In genomic region chr4:62364299-62364698, GRCm38 (mm10) we compare ENCODE assay signal across 11 mouse cellular contexts.
"Had no signal": no experiment of that assay in that cellular context is flagged by ENCODE, and none has a peak within 500 bp of the region (broad histone marks: within the 10 kb centered on the region; RNA-seq: fewer than 3 reads in every experiment).

No protein-coding gene starts in this region.

- DNase-seq: kidney, adult 18-20 months; kidney, postnatal 14 days; lung, postnatal 36 days; right cerebral cortex, postnatal 14 days; thymus, postnatal 14 days had no signal

- H3K27ac ChIP-seq: hindbrain, embryonic 15.5 days; kidney, embryonic 15.5 days; limb, embryonic 12.5 days; liver, embryonic 14.5 days; lung, embryonic 15.5 days; midbrain, embryonic 13.5 days had no signal

- H3K9ac ChIP-seq: hindbrain, embryonic 15.5 days; kidney, embryonic 15.5 days; limb, embryonic 12.5 days; liver, embryonic 14.5 days; lung, embryonic 15.5 days; midbrain, embryonic 13.5 days had no signal

- H3K4me2 ChIP-seq: hindbrain, embryonic 15.5 days; kidney, embryonic 15.5 days; limb, embryonic 12.5 days; lung, embryonic 15.5 days; midbrain, embryonic 13.5 days had no signal

- H3K27me3 ChIP-seq: hindbrain, embryonic 15.5 days; kidney, embryonic 15.5 days; limb, embryonic 12.5 days; lung, embryonic 15.5 days; midbrain, embryonic 13.5 days had no signal

- H3K9me3 ChIP-seq: hindbrain, embryonic 15.5 days; kidney, embryonic 15.5 days; limb, embryonic 12.5 days; lung, embryonic 15.5 days; midbrain, embryonic 13.5 days had no signal

- ATAC-seq: midbrain, embryonic 13.5 days had no signal

- H3K4me3 ChIP-seq: hindbrain, embryonic 15.5 days; kidney, embryonic 15.5 days; limb, embryonic 12.5 days; lung, embryonic 15.5 days; midbrain, embryonic 13.5 days had no signal

- H3K36me3 ChIP-seq: hindbrain, embryonic 15.5 days; kidney, embryonic 15.5 days; limb, embryonic 12.5 days; lung, embryonic 15.5 days; midbrain, embryonic 13.5 days had no signal
